Comparison of ENCODE assay signal across 9 mouse cellular contexts in the genomic region with DNA sequence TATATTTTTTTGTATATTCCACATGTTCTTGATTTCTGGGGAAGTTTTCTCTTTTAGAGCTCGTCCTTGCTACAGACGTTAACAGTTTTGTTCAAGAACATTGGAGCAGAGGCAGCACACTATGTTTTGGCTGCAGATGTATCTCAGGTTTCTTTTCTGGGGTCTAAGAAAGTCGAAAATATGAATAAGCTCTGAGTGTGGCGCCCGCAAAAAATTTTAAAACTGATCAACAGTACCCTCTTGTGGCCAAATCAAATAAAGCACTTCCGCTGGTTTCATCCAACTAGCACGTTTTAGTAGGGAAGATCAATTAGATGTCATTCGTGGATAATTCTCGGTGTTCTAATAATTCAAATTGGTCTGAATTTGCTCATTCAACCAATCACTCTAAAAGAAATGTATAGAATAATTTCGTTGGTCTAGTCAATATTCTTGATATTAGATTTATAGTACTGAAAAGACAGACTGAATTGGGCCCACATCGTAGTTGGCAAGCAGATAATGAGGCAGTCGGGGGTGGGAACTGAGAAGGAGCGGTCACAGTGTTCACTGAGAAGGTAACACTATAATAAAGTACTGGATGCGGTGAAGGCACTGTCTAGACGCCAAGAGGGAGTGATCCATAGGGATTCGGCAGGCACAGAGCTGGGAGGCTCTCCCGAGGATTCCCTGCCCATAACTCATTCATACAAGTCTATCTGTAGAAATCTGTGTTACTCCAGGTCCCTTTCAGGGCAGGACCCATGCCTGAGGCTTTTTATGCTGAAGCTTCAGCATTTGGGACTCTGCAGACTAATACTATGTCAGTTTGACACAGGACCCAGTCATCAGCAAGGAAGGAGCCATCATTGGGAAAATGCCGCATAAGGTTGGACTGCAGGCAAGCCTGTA. TPM values are rescaled to one million over a fixed set of nuclear protein-coding genes. Genes with fewer than 3 reads are reported as not detected.
DNase-seq lines count a peak whose midpoint lies in the region; ATAC-seq and TF ChIP-seq lines count a peak whose summit lies in the region.
"Had no signal": no experiment of that assay in that cellular context is flagged by ENCODE, and none has a peak within 500 bp of the region (broad histone marks: within the 10 kb centered on the region; RNA-seq: fewer than 3 reads in every experiment).

No protein-coding gene starts in this region.

- H3K36me3 ChIP-seq in heart, embryonic 13.5 days = no peaks in the 10 kb centered on the region
- H3K36me3 ChIP-seq in forebrain, postnatal 0 days (ENCODE audit: insufficient read depth) = no peaks in the 10 kb centered on the region
- H3K36me3 ChIP-seq in kidney, postnatal 0 days (ENCODE audit: insufficient read depth, low read length) = no peaks in the 10 kb centered on the region
- no peaks in the 10 kb centered on the region for H3K36me3 ChIP-seq in midbrain, embryonic 11.5 days (ENCODE audit: control insufficient read depth, insufficient read depth, low read length)

- 33% methylated on average over 18 of the region's 18 CpGs for WGBS in heart, embryonic 13.5 days
- 35% methylated on average over 18 of the region's 18 CpGs for WGBS in forebrain, postnatal 0 days
- 34% methylated on average over 18 of the region's 18 CpGs for WGBS in kidney, postnatal 0 days
- WGBS in midbrain, embryonic 11.5 days = 43% methylated on average over 18 of the region's 18 CpGs

- peak; percentile 73 for TF ChIP-seq CTCF in forebrain, postnatal 0 days (IDR thresholded peaks at IDR 0.05; ENCODE audit: low read depth)
- peak; percentile 80 for TF ChIP-seq CTCF in kidney, postnatal 0 days (IDR thresholded peaks at IDR 0.05; ENCODE audit: low read depth)

- H3K4me3 ChIP-seq in heart, embryonic 13.5 days = no peak overlapping the region
- no peak overlapping the region for H3K4me3 ChIP-seq in forebrain, postnatal 0 days (ENCODE audit: low read depth, low read length)
- H3K4me3 ChIP-seq in kidney, postnatal 0 days (replicated peaks; ENCODE audit: low read depth, low read length) = no peak overlapping the region
- H3K4me3 ChIP-seq in midbrain, embryonic 11.5 days (ENCODE audit: low read depth, low read length) = no peak overlapping the region

- DNase-seq in heart, adult 11 months = no peak
- peak; percentile 37 for DNase-seq in Muller cell, postnatal 12 days (ENCODE audit: inconsistent ontology term)
- DNase-seq in forebrain, postnatal 0 days = peak; percentile 86
- peak; percentile 53 for DNase-seq in kidney, postnatal 0 days (ENCODE audit: low spot score)
- DNase-seq in midbrain, embryonic 11.5 days (ENCODE audit: low spot score, missing footprints) = peak; percentile 96
- no peak for DNase-seq in spleen, postnatal 14 days (ENCODE audit: low spot score in 2 of 2)
- DNase-seq in T-cell, adult 2 months (ENCODE audit: low spot score) = no peak

- 0 out of 2 replicates have a peak, but pooled peaks cover 9% of the 10 kb centered on the region for H3K27me3 ChIP-seq in heart, embryonic 13.5 days (replicated peaks)
- no peaks in the 10 kb centered on the region for H3K27me3 ChIP-seq in forebrain, postnatal 0 days (ENCODE audit: insufficient read depth, low read length)
- no peaks in the 10 kb centered on the region; the same call in 1 of the 2 replicates for H3K27me3 ChIP-seq in kidney, postnatal 0 days (ENCODE audit: insufficient read depth, low read length)
- no peaks in the 10 kb centered on the region for H3K27me3 ChIP-seq in midbrain, embryonic 11.5 days (ENCODE audit: control insufficient read depth, insufficient read depth, low read length)

- no peaks in the 10 kb centered on the region for H3K4me1 ChIP-seq in heart, embryonic 13.5 days
- H3K4me1 ChIP-seq in forebrain, postnatal 0 days (ENCODE audit: insufficient read depth) = no peaks in the 10 kb centered on the region
- H3K4me1 ChIP-seq in kidney, postnatal 0 days (replicated peaks; ENCODE audit: insufficient read depth, low read length) = no peaks in the 10 kb centered on the region
- no peaks in the 10 kb centered on the region for H3K4me1 ChIP-seq in midbrain, embryonic 11.5 days (ENCODE audit: control insufficient read depth, insufficient read depth, low read length)

- no peak for ATAC-seq in heart, embryonic 13.5 days (ENCODE audit: extremely low read depth, insufficient number of reproducible peaks, low FRiP score, low TSS enrichment)
- peak; percentile 68; the same call in 1 of the 2 replicates for ATAC-seq in forebrain, postnatal 0 days
- no peak for ATAC-seq in kidney, postnatal 0 days (replicated peaks; ENCODE audit: low FRiP score, low read depth)
- peak; percentile 64; the same call in 1 of the 2 replicates for ATAC-seq in midbrain, embryonic 11.5 days (ENCODE audit: low FRiP score)

- H3K9me3 ChIP-seq in heart, embryonic 13.5 days = no peaks in the 10 kb centered on the region
- H3K9me3 ChIP-seq in forebrain, postnatal 0 days (ENCODE audit: low read length) = no peaks in the 10 kb centered on the region
- no peaks in the 10 kb centered on the region for H3K9me3 ChIP-seq in kidney, postnatal 0 days (replicated peaks; ENCODE audit: low read length)
- H3K9me3 ChIP-seq in midbrain, embryonic 11.5 days (ENCODE audit: control insufficient read depth, low read length) = no peaks in the 10 kb centered on the region

- no peak overlapping the region for H3K27ac ChIP-seq in heart, embryonic 13.5 days (replicated peaks)
- H3K27ac ChIP-seq in forebrain, postnatal 0 days (ENCODE audit: low read depth, low read length) = no peak overlapping the region
- H3K27ac ChIP-seq in kidney, postnatal 0 days = no peak overlapping the region
- no peak overlapping the region for H3K27ac ChIP-seq in midbrain, embryonic 11.5 days (ENCODE audit: low read depth, low read length)

- H3K9ac ChIP-seq in heart, embryonic 13.5 days = peak overlapping the region; percentile 52; the same call in 1 of the 2 replicates
- no peak overlapping the region for H3K9ac ChIP-seq in forebrain, postnatal 0 days
- no peak overlapping the region for H3K9ac ChIP-seq in kidney, postnatal 0 days (ENCODE audit: low read depth, low read length)
- no peak overlapping the region for H3K9ac ChIP-seq in midbrain, embryonic 11.5 days (ENCODE audit: low read length)

- H3K4me2 ChIP-seq in heart, embryonic 13.5 days = peak overlapping the region; percentile 46
- H3K4me2 ChIP-seq in forebrain, postnatal 0 days (ENCODE audit: low read depth) = no peak overlapping the region; the same call in 1 of the 2 replicates
- H3K4me2 ChIP-seq in kidney, postnatal 0 days (ENCODE audit: low read length) = no peak overlapping the region; the same call in 1 of the 2 replicates
- no peak overlapping the region for H3K4me2 ChIP-seq in midbrain, embryonic 11.5 days

RNA-seq across cellular contexts. Expression of gene Tmco5b, which starts 17.1 kb away (rescaled TPM):
- polyA plus RNA-seq in heart, embryonic 13.5 days (2015; fragmentation: Nextera tagmentation; extraction: Ambion mirVana) = not detected in 2 replicates
- not detected in 2 replicates for total RNA-seq in forebrain, postnatal 0 days (2014; rRNA removed)
- polyA plus RNA-seq in forebrain, postnatal 0 days (2015; fragmentation: Nextera tagmentation; extraction: Ambion mirVana) = 0.12 TPM in 1 of 2 replicates, not detected in the other
- polyA plus RNA-seq in kidney, postnatal 0 days (2015; fragmentation: Nextera tagmentation; extraction: Ambion mirVana) = not detected in 2 replicates
- polyA plus RNA-seq in midbrain, embryonic 11.5 days (2014; fragmentation: Nextera tagmentation; extraction: Ambion mirVana) = not detected in 2 replicates
- total RNA-seq: adrenal gland, postnatal 36 days had no signal

RNA-seq across cellular contexts. Expression of gene Fmn1, which starts 24.9 kb away (rescaled TPM):
- polyA plus RNA-seq in heart, embryonic 13.5 days (2015; fragmentation: Nextera tagmentation; extraction: Ambion mirVana) = 1.8 and 2.1 TPM in 2 replicates
- 1.0 and 1.5 TPM in 2 replicates for total RNA-seq in forebrain, postnatal 0 days (2014; rRNA removed)
- polyA plus RNA-seq in forebrain, postnatal 0 days (2015; fragmentation: Nextera tagmentation; extraction: Ambion mirVana) = 0.26 and 0.50 TPM in 2 replicates
- polyA plus RNA-seq in kidney, postnatal 0 days (2015; fragmentation: Nextera tagmentation; extraction: Ambion mirVana) = 7.6 and 8.0 TPM in 2 replicates
- polyA plus RNA-seq in midbrain, embryonic 11.5 days (2014; fragmentation: Nextera tagmentation; extraction: Ambion mirVana) = 0.51 and 0.66 TPM in 2 replicates

Comparison
In these comparisons a context has a peak if more than half of its experiments do, and no peak if none do; other contexts are left out.
1. ATAC-seq: peak in forebrain, postnatal 0 days (single experiment) and midbrain, embryonic 11.5 days (single experiment); none in heart, embryonic 13.5 days (single experiment) and kidney, postnatal 0 days (single experiment).
2. DNase-seq: peak in Muller cell, postnatal 12 days (single experiment), forebrain, postnatal 0 days (single experiment), kidney, postnatal 0 days (single experiment) and midbrain, embryonic 11.5 days (single experiment); none in heart, adult 11 months (single experiment), spleen, postnatal 14 days (0 of 2) and T-cell, adult 2 months (single experiment).